Mouse (Mus musculus): ENCODE measurements at regions not wholly inside any gene's neighbourhood (a gene's known extent, or its start where the extent isn't known, plus 50 kb on each side); places are given as distances from the start of the nearest gene placed in this dataset.

DNA sequence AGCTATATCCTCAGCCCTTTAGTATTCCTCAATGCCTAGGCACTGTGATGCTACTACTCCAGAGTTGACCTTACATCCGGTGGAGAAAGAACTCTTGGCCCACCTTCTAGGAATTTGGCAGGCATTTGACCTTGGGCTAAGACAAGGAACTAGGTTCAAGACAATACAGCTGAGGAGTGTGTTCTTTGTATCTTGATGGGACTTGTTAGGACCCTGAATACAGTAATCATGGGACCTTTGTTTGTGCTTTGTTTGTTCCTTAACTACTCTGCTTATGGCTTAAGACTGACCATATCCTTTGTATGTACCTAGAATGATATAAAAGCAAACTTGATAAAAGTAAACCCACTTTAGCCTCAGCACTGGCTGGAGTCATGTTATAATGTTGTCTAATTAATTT, 186.7 kb downstream of the Abcc12 start:
- Histone ChIP-seq H3K4me2 (no peak overlapping the region), H3K36me3 (no peaks in the 10 kb centered on the region), H3K4me3 (no peak overlapping the region), H3K4me1 (replicated peaks) (peaks cover 25% of the 10 kb centered on the region), H3K9ac (no peak overlapping the region), H3K27ac (replicated peaks) (no peak overlapping the region), H3K27me3 (no peaks in the 10 kb centered on the region), H3K9me3 (peaks cover 13% of the 10 kb centered on the region)
- 67% methylated on average over 1 of the region's 1 CpGs for WGBS
- no peak for ATAC-seq (ENCODE audit: low read depth)

DNA sequence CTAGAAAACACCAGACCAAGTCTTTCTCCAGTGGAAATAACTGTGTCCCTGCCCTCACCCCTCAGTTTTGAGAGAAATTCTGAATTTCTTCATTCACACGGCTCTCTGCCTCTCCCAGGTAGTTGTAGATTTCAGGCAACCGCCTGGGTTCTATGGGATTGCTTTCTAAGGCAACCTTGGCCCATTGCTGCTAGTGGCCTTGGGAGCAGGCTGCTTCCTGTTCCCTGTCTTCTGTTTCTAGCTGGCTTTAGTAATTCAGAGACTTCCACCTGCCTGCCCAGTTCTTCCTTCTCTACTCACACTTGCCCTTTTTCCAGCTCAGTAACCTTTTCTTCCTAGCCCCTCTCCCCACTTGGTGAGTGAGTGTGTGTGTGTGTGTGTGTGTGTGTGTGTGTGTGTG, 187.1 kb downstream of the Abcc12 start:
- Histone ChIP-seq H3K9me3 (peaks cover 13% of the 10 kb centered on the region), H3K9ac (no peak overlapping the region), H3K4me3 (no peak overlapping the region), H3K27ac (replicated peaks) (no peak overlapping the region), H3K4me2 (no peak overlapping the region), H3K36me3 (no peaks in the 10 kb centered on the region), H3K4me1 (replicated peaks) (peaks cover 29% of the 10 kb centered on the region), H3K27me3 (no peaks in the 10 kb centered on the region)
- ATAC-seq (ENCODE audit: low read depth) = no peak
- 89% methylated on average over 2 of the region's 2 CpGs for WGBS

DNA sequence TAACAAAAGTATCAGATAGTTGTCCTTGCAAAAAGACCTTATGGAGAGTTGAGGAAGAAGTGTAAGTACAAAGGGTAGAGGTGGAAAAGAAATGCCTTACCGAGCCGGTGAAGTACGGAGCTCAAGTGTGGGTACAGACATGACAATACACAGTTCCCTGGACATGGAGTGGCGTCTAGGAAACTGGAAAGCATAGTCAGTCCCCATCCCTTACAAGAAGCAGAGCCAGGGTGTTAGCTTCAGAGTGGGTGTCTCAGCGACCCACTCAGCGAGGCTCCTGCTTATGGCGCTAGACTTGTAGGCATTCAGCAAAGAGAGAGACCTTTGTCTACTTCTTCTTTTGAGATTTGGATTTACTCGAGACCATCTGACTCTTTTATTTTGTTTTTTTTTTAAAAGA, 189.8 kb downstream of the Abcc12 start:
- Histone ChIP-seq H3K9me3 (peaks cover under 1% of the 10 kb centered on the region), H3K36me3 (no peaks in the 10 kb centered on the region), H3K27ac (replicated peaks) (peak overlapping the region; percentile 89), H3K9ac (no peak overlapping the region), H3K4me1 (replicated peaks) (peaks cover 41% of the 10 kb centered on the region), H3K27me3 (no peaks in the 10 kb centered on the region), H3K4me3 (no peak overlapping the region), H3K4me2 (no peak overlapping the region)
- WGBS = 79% methylated on average over 8 of the region's 8 CpGs
- ATAC-seq (ENCODE audit: low read depth) = no peak

DNA sequence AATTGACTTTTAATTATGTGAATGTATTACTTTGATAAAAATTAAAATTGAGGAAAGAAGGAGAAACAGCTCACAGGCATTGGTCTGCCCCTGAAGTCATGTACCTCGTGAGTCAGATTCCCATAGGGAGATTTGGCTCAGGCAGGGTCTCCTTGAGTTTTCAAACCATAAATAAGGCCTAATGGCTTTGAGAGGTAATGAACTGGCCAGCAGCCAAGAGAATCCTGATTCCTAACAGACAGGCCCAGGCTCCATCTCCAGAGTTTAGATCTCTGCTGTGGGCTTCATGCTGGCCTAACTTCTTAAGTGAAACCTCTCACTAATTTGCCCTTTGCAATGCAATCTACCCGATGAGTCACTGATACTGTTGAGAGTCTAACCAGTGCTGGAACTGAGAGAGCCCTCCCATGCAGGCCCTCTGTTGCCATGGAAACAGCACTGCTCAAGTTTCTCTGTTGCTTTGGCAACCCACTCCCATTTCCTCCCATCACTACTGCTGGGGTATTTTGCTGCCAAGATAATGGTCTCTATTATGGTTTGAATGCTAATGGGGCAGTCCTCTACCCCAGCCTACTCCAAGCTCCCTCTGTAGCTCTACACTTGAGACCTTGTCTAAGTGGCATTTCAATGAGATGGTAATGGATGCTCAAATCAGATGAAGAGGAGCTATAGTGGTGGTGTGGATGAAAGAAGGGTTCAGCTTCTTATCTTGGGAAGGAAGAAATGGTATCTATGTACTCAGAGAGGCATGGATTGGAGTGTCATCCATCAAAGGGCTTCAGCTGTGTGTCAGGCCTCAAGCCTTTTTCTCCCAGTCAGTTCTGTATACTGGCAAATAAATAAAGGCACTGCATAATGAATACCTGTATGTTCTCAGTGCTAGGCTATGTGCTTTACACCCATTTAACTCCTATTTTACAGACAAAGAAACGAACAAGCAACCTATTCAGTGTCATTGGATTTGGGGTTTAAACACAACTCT, 190.5 kb downstream of the Abcc12 start:
- Histone ChIP-seq H3K4me2 (no peak overlapping the region), H3K36me3 (no peaks in the 10 kb centered on the region), H3K27ac (replicated peaks) (peak overlapping the region; percentile 89), H3K9ac (no peak overlapping the region), H3K4me1 (replicated peaks) (peaks cover 48% of the 10 kb centered on the region), H3K27me3 (no peaks in the 10 kb centered on the region), H3K9me3 (no peaks in the 10 kb centered on the region), H3K4me3 (no peak overlapping the region)
- peak; percentile 93 for ATAC-seq (ENCODE audit: low read depth)
- 17% methylated on average over 3 of the region's 3 CpGs for WGBS

DNA sequence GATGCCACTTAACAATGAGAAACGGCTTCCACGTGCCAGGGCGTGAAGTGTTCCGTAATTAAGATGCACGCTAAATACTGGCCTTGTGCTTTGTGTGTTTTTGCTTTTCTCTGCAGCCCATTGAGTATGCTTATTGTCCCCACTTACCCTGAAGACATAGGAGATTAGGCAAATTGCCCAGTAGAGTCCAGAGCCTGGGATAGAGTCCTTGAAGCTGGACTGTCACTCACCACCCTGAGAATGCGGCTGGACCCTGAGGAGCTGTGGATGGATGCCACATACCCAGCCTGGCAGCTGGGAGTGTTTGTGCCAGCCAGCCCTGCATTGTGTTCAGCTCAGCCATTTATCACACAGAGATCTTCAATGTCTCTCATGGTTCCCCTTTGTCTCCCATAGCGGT, 195.2 kb downstream of the Abcc12 start:
- Histone ChIP-seq H3K27me3 (peaks cover 9% of the 10 kb centered on the region), H3K4me3 (no peak overlapping the region), H3K4me2 (no peak overlapping the region), H3K9ac (no peak overlapping the region), H3K36me3 (no peaks in the 10 kb centered on the region), H3K9me3 (no peaks in the 10 kb centered on the region), H3K4me1 (replicated peaks) (peaks cover 47% of the 10 kb centered on the region), H3K27ac (replicated peaks) (no peak overlapping the region)
- peak; percentile 62 for ATAC-seq (ENCODE audit: low read depth)
- WGBS = 32% methylated on average over 7 of the region's 7 CpGs

DNA sequence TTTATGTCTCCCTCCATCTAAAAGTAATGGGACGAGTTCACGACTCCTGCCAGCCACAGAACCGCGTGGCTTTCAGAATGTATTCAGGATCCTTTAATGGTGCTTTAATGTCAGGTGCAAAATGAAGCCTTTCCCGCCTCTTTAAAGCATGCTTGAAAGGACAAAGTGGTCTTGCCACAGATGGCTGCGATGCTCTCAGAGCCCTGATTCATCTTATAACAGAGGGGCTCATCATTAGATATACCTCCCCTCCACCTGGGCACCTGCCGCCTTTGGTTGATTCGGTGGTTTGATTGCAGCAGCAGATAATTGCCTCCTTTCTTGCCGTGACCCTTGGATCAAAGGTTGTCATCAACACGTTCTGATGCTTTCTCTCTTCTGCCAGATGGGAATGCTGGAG, 198.5 kb downstream of the Abcc12 start:
- Histone ChIP-seq H3K4me2 (no peak overlapping the region), H3K9me3 (no peaks in the 10 kb centered on the region), H3K4me1 (replicated peaks) (peaks cover 22% of the 10 kb centered on the region), H3K27ac (replicated peaks) (no peak overlapping the region), H3K4me3 (no peak overlapping the region), H3K27me3 (peaks cover 9% of the 10 kb centered on the region), H3K9ac (no peak overlapping the region), H3K36me3 (no peaks in the 10 kb centered on the region)
- 64% methylated on average over 10 of the region's 10 CpGs for WGBS
- ATAC-seq (ENCODE audit: low read depth) = no peak

DNA sequence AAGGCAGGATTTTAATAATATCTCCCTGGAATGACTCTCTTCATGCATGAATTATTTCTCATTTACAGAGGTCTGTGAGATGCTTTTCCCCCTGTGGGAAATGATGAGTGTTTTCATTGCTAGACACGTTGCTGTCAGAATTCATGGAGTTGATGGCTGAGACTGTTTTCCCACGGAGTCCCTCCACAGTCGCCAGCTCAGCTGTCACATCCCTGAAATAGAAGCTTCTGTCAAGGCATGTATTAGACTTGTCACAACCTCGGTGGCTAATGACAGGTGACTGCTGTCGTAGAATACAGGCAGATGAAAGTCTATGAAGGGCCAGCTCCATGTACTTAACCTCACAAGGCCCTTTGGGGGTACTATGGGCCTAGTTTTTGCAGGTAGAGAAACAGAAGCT, 212.4 kb downstream of the Abcc12 start:
- H3K4me3 ChIP-seq = no peak overlapping the region
- H3K4me1 ChIP-seq (replicated peaks) = peaks cover 7% of the 10 kb centered on the region
- no peak for ATAC-seq (ENCODE audit: low read depth)
- H3K9me3 ChIP-seq = no peaks in the 10 kb centered on the region
- no peak overlapping the region for H3K27ac ChIP-seq (replicated peaks)
- H3K27me3 ChIP-seq = no peaks in the 10 kb centered on the region
- H3K9ac ChIP-seq = no peak overlapping the region
- no peaks in the 10 kb centered on the region for H3K36me3 ChIP-seq
- H3K4me2 ChIP-seq = no peak overlapping the region
- WGBS = 57% methylated on average over 5 of the region's 5 CpGs

DNA sequence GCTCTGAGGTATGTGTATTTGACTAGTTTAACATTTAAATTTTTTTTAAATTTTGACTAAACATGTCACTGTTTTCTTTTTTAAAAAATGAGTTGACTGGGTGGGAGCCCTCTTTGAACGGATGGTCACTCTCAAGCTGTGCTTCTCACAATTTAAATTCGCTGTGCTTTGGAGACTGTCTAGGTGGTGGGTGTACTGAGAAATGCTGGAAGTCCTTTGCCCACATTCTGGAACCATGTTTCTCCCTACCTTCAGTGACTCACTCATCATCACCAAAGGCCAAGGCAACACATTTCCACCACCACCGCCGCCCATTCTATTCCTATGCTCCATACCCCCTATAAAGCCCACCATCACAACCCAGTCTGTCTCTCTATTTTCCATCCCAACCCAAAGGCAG, 213.8 kb downstream of the Abcc12 start:
- Histone ChIP-seq H3K9ac (no peak overlapping the region), H3K4me1 (replicated peaks) (peaks cover 15% of the 10 kb centered on the region), H3K27ac (replicated peaks) (no peak overlapping the region), H3K9me3 (no peaks in the 10 kb centered on the region), H3K36me3 (no peaks in the 10 kb centered on the region), H3K4me3 (no peak overlapping the region), H3K4me2 (no peak overlapping the region), H3K27me3 (no peaks in the 10 kb centered on the region)
- ATAC-seq (ENCODE audit: low read depth) = no peak
- WGBS = 94% methylated on average over 4 of the region's 4 CpGs

DNA sequence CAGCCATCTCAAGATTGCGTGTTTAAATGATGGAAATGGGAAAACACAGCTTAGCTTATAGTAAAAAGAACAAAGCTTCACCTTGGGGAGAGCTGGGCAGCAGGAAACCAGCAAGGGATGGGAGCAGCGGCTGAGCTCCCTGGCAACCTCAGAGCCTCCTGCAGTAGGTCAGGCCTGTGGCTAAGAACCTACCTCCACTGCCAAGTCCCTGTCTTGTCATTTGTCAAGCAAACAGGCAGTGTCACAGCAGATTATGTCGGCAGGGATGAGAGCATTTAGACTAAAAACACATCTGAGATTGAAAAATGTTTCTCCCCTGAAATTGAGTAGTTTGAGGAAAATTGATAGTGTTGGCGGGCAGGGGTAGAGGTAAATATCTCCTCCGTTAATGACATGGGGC, 214.8 kb downstream of the Abcc12 start:
- Histone ChIP-seq H3K4me2 (no peak overlapping the region), H3K9ac (no peak overlapping the region), H3K27me3 (no peaks in the 10 kb centered on the region), H3K4me3 (no peak overlapping the region), H3K27ac (replicated peaks) (peak overlapping the region; percentile 34; the same call in 1 of the 2 replicates), H3K9me3 (no peaks in the 10 kb centered on the region), H3K4me1 (replicated peaks) (peaks cover 18% of the 10 kb centered on the region), H3K36me3 (no peaks in the 10 kb centered on the region)
- WGBS = 63% methylated on average over 5 of the region's 5 CpGs
- no peak for ATAC-seq (ENCODE audit: low read depth)

DNA sequence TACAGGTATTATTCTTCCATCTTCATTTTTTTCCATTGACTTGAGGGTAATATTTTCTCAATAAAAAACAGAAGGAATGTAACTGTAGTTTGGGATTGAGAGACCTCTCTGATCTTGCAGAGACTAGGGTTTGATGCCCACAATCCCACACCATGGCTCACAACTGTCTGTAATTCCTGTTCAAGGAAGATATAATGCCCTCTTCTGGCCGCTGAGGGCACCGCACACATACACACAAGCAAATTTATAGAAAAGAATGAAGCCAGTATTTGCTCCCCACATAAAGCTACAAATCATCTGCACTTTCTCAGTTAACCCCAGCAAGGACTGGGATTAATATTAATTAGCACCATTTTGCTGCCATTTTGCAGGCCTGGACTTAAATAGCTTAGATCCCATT, 215.6 kb downstream of the Abcc12 start:
- no peak for ATAC-seq (ENCODE audit: low read depth)
- H3K9me3 ChIP-seq = no peaks in the 10 kb centered on the region
- no peak overlapping the region for H3K4me3 ChIP-seq
- H3K4me1 ChIP-seq (replicated peaks) = peaks cover 20% of the 10 kb centered on the region
- H3K27me3 ChIP-seq = no peaks in the 10 kb centered on the region
- no peak overlapping the region for H3K27ac ChIP-seq (replicated peaks)
- no peak overlapping the region for H3K9ac ChIP-seq
- no peaks in the 10 kb centered on the region for H3K36me3 ChIP-seq
- WGBS = 51% methylated on average over 2 of the region's 2 CpGs
- no peak overlapping the region for H3K4me2 ChIP-seq

DNA sequence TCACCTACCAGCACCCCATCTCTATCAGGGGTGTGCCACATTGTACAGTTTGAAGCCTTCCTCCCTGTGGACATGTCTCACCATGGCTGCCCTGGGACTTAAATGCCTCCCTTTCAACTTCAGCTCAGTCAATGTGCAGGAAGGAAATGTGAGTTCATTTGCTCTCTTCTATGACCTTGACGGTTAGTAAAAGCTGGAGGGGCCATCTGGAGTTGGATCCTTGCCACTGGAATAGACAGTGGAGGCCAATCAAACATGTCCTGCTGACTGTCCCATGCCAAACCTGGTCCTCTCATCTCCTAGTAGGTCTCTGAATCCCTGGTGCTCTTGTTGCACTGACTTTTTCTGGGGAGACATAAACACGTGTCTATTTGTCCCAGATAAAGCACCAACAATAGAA, 220.2 kb downstream of the Abcc12 start:
- Histone ChIP-seq H3K36me3 (no peaks in the 10 kb centered on the region), H3K27me3 (no peaks in the 10 kb centered on the region), H3K9ac (no peak overlapping the region), H3K4me1 (replicated peaks) (peaks cover 18% of the 10 kb centered on the region), H3K27ac (replicated peaks) (no peak overlapping the region), H3K9me3 (no peaks in the 10 kb centered on the region), H3K4me2 (no peak overlapping the region), H3K4me3 (no peak overlapping the region)
- no peak for ATAC-seq (ENCODE audit: low read depth)
- WGBS = 65% methylated on average over 2 of the region's 2 CpGs

DNA sequence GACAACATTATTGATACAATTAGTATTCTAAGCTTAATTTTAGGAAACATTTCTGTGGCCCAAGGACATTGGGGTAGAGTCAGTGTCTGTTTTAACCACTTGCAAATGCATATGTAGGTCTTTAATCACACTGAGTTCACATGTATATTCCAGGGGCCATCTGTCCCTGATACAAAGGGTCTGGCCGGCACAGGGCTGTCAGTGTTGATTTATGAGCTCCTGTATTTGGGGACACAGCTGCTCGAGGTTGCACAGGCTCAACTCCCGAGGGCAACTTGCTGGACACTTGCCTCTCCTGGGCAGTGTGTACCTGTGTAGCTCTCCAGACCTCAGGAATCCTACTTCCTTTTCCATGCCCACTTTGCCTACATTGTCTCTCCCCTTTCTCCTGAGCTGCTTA, 221.0 kb downstream of the Abcc12 start:
- Histone ChIP-seq H3K4me2 (no peak overlapping the region), H3K27ac (replicated peaks) (no peak overlapping the region), H3K9ac (no peak overlapping the region), H3K27me3 (no peaks in the 10 kb centered on the region), H3K4me3 (no peak overlapping the region), H3K4me1 (replicated peaks) (peaks cover 18% of the 10 kb centered on the region), H3K9me3 (no peaks in the 10 kb centered on the region), H3K36me3 (no peaks in the 10 kb centered on the region)
- 0 out of 2 replicates have a peak, but pooled peaks have one; percentile 32 for ATAC-seq (ENCODE audit: low read depth)
- 3% methylated on average over 3 of the region's 3 CpGs for WGBS

DNA sequence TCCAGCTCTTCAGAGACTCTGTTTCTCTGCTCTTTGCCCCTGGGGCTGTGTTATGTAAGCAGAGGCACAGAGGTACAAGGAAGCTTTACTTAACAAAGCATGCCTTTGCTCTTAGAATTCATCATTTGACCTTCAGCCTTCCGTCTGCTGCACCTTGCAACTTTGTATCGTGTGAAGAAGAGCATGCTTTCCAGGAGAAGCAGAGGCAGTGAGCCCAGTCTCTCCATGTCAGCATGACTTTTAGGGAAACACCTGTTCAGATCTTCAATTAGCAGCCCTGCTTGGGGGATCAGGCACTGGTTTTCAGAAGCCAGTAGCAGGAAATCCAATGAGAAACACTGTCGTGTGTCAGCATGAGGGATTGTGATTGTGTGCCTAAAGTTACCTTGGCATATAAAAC, 226.7 kb downstream of the Abcc12 start:
- Histone ChIP-seq H3K27me3 (no peaks in the 10 kb centered on the region), H3K9ac (no peak overlapping the region), H3K4me1 (replicated peaks) (no peaks in the 10 kb centered on the region), H3K27ac (replicated peaks) (no peak overlapping the region), H3K4me3 (no peak overlapping the region), H3K4me2 (no peak overlapping the region), H3K36me3 (no peaks in the 10 kb centered on the region), H3K9me3 (no peaks in the 10 kb centered on the region)
- WGBS = 85% methylated on average over 3 of the region's 3 CpGs
- no peak for ATAC-seq (ENCODE audit: low read depth)
